22 mouse cellular contexts compared by ENCODE assay signal in genomic region chr7:40683641-40684040, GRCm38 (mm10).
DNase-seq lines count a peak whose midpoint lies in the region; ATAC-seq and TF ChIP-seq lines count a peak whose summit lies in the region.
"Had no signal": no experiment of that assay in that cellular context is flagged by ENCODE, and none has a peak within 500 bp of the region (broad histone marks: within the 10 kb centered on the region; RNA-seq: fewer than 3 reads in every experiment).

No protein-coding gene starts in this region.

- DNase-seq in kidney, adult 18-20 months: no peak
- peak; percentile 82 for DNase-seq in kidney, postnatal 0 days (ENCODE audit: low spot score)
- no peak for DNase-seq in kidney, postnatal 14 days
- DNase-seq in yolk sac, embryonic 10.5 days (ENCODE audit: low spot score): peak; percentile 21
- DNase-seq in gastrocnemius, adult 8-10 months (ENCODE audit: low spot score in 2 of 2): no peak
- DNase-seq: adrenal gland, adult 2 months; adrenal gland, postnatal 10 days; adrenal gland, postnatal 25 days; cerebellum, adult 11 months; cerebellum, adult 18-20 months; cerebellum, adult 8-10 months; cerebellum, adult 9-11 months; cerebellum, postnatal 14 days; cerebellum, postnatal 36 days; embryo, embryonic 11 days had no signal

- H3K27ac ChIP-seq in kidney, embryonic 15.5 days: 0 out of 2 replicates have a peak overlapping the region, but pooled peaks have one; percentile 37
- H3K27ac ChIP-seq in kidney, postnatal 0 days: 0 out of 2 replicates have a peak overlapping the region, but pooled peaks have one; percentile 31
- H3K27ac ChIP-seq: embryonic facial prominence, embryonic 13.5 days; embryonic facial prominence, embryonic 15.5 days; forebrain, embryonic 10.5 days; forebrain, embryonic 12.5 days had no signal

- no peaks in the 10 kb centered on the region for H3K9me3 ChIP-seq in kidney, embryonic 15.5 days (replicated peaks)
- no peaks in the 10 kb centered on the region for H3K9me3 ChIP-seq in kidney, postnatal 0 days (replicated peaks; ENCODE audit: low read length)
- H3K9me3 ChIP-seq: embryonic facial prominence, embryonic 13.5 days; embryonic facial prominence, embryonic 15.5 days; forebrain, embryonic 10.5 days; forebrain, embryonic 12.5 days had no signal

- no peak for TF ChIP-seq CTCF in kidney, postnatal 0 days (IDR thresholded peaks at IDR 0.05; ENCODE audit: low read depth)

- no peak overlapping the region for H3K4me2 ChIP-seq in kidney, embryonic 15.5 days
- no peak overlapping the region for H3K4me2 ChIP-seq in kidney, postnatal 0 days (ENCODE audit: low read length)
- H3K4me2 ChIP-seq: embryonic facial prominence, embryonic 13.5 days; embryonic facial prominence, embryonic 15.5 days; forebrain, embryonic 12.5 days had no signal

- 46% methylated on average over 3 of the region's 3 CpGs for WGBS in kidney, embryonic 15.5 days
- WGBS in kidney, postnatal 0 days: 35% methylated on average over 3 of the region's 3 CpGs

- no peaks in the 10 kb centered on the region for H3K36me3 ChIP-seq in kidney, embryonic 15.5 days
- H3K36me3 ChIP-seq in kidney, postnatal 0 days (ENCODE audit: insufficient read depth, low read length): no peaks in the 10 kb centered on the region
- H3K36me3 ChIP-seq: embryonic facial prominence, embryonic 13.5 days; embryonic facial prominence, embryonic 15.5 days; forebrain, embryonic 10.5 days; forebrain, embryonic 12.5 days had no signal

- ATAC-seq in kidney, embryonic 15.5 days (replicated peaks; ENCODE audit: low FRiP score): no peak
- ATAC-seq in kidney, postnatal 0 days (replicated peaks; ENCODE audit: low FRiP score, low read depth): peak; percentile 48
- ATAC-seq: forebrain, embryonic 14.5 days had no signal

- H3K4me3 ChIP-seq in kidney, embryonic 15.5 days (replicated peaks): no peak overlapping the region
- H3K4me3 ChIP-seq in kidney, postnatal 0 days (replicated peaks; ENCODE audit: low read depth, low read length): no peak overlapping the region
- H3K4me3 ChIP-seq: embryonic facial prominence, embryonic 13.5 days; embryonic facial prominence, embryonic 15.5 days; erythroblast, embryonic 14.5 days; forebrain, embryonic 10.5 days; forebrain, embryonic 12.5 days had no signal

- H3K4me1 ChIP-seq in kidney, embryonic 15.5 days: peaks cover 28% of the 10 kb centered on the region
- 0 out of 2 replicates have a peak, but pooled peaks cover 8% of the 10 kb centered on the region for H3K4me1 ChIP-seq in kidney, postnatal 0 days (replicated peaks; ENCODE audit: insufficient read depth, low read length)
- H3K4me1 ChIP-seq: embryonic facial prominence, embryonic 15.5 days had no signal

- H3K9ac ChIP-seq in kidney, embryonic 15.5 days: no peak overlapping the region
- no peak overlapping the region for H3K9ac ChIP-seq in kidney, postnatal 0 days (ENCODE audit: low read depth, low read length)
- H3K9ac ChIP-seq: embryonic facial prominence, embryonic 13.5 days; embryonic facial prominence, embryonic 15.5 days; forebrain, embryonic 12.5 days had no signal

- H3K27me3 ChIP-seq in kidney, embryonic 15.5 days: no peaks in the 10 kb centered on the region
- H3K27me3 ChIP-seq in kidney, postnatal 0 days (ENCODE audit: insufficient read depth, low read length): no peaks in the 10 kb centered on the region
- H3K27me3 ChIP-seq: embryonic facial prominence, embryonic 15.5 days had no signal

Comparison
In these comparisons a context has a peak if more than half of its experiments do, and no peak if none do; other contexts are left out.
1. DNase-seq: peak in kidney, postnatal 0 days (single experiment) and yolk sac, embryonic 10.5 days (single experiment); none in kidney, adult 18-20 months (single experiment), kidney, postnatal 14 days (single experiment) and gastrocnemius, adult 8-10 months (0 of 2).